Mouse (Mus musculus) ZHBTc4 (cell line): ENCODE data around the gene Rnf214.
A peak's percentile ranks its signal among the peaks of the same experiment; 100 is the strongest.
"Not testable (repeated sequence)": the region's sequence is repeated elsewhere in the genome, so short reads cannot be mapped to it uniquely, and the experiment has no call there.

Source experiments
- DNase-seq: peaks from one replicate; pipeline ENCODE4 v3.0.0-alpha.2; 2011; ENCODE audit warnings: low read depth, low spot score

Gene Rnf214

GRCm38 (mm10) chr9:45850528-45851155 lies 56.1 kb downstream of the Rnf214 start:
- DNase-seq, result no peak

- no peak for DNase-seq
Observed at GRCm38 (mm10) chr9:45849528-45850408, 56.9 kb downstream of the Rnf214 start.

DNA sequence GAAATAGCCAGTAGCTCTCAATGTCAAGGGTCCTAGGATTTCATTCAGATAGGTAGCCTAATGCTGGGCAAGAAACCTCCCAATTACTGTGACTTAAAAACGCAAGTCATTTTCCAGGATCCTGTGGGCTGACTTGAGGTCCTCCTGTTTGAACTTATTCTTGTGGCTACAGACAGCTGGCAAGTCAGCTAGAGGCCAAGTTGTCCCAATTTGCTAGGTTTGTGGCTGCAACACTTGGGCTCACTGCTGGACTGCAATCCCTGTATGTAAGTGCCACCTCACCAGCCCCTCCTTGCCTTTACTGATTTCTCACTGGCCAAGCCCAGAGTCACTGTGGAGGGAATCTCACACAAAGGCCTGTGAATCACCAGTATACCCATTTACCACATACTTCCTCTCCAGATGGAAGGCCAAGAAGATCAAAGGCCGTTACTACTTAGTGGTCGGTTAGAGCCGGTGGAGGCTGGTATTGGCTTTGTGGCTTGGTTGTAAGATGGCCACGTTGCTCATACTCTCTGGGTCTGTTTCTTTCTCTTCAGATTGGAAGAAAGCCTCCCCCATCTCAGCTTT lies 59.7 kb downstream of the Rnf214 start:
- DNase-seq, result peak; percentile 25

DNA sequence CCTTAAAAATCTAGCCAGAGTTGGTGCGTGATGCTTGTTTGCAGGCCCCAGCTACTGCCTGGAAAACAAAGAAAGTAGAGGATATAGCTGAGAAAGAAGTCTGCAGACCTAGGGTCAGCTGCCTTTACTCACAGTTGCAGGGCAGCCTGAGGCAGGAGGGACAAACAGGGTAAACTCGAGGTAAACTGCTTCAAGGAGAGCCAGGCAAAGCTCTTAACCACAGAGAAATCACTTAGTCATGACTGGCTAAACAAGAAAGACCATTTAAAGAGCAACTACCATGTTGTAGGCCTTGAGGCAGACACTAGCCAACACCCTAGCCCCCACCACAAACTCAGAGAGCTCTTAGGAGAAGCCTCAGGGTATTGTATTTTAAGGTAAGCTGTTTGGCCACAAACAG lies 60.5 kb downstream of the Rnf214 start:
- DNase-seq, result not testable (repeated sequence)

DNA sequence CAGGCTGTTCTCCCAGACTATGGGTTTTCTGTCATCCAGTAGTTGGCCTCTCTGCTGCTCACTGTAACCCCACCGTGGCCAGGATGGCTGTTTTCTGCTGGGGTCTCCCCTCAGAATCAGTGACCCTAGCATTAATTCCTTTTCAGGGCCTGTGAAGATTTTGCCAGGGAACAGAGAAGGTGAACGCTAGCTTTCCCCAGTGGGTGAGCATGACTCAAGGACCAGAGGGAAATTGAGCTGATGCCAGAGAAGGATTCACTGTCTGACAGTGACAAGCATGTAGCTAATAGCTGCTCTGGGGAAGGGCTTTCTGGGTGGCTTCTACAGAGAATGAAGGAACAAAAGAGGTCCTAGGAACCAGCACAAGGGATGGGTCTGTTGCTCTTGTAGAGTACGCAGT lies 61.2 kb downstream of the Rnf214 start:
- DNase-seq, result no peak

DNA sequence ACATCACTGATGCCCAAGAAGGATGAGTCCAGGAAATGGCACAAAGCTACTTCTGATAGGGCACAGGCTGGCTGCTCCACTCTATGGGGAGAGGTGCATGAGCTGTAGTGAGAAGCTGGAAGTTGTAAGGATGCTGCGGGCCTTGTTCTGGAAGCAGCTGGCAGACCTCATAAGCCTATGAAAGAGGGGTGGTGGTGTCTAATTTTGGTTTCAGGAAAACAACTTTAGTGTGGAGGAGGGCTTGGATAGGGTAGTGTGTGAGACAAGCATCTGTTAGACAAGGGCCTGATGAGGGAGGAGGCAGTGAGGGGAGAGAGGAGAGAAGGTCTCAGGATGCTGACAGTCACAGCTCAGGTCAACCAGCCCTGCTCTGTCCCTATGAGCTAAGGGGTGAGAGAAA lies 62.9 kb downstream of the Rnf214 start:
- no peak for DNase-seq

DNA sequence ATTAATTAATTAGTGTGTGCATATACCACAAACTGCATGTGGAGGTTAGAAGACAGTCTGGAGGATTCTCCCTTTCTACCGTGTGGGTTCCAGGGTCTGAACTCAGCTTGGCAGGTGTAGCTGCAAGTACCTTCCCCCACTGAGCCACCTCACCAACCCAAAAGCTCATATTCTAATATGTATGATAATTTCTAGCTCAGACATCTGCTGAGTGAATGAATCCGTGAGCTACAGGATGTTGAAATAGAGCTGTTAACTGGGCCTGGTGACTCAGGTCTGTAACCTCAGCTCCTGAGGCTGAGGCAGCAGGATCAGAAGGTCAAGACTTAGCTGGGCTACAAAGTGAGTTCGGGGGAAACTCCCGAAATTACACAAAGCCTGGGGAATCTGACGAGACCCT lies 63.7 kb downstream of the Rnf214 start:
- no peak for DNase-seq

DNA sequence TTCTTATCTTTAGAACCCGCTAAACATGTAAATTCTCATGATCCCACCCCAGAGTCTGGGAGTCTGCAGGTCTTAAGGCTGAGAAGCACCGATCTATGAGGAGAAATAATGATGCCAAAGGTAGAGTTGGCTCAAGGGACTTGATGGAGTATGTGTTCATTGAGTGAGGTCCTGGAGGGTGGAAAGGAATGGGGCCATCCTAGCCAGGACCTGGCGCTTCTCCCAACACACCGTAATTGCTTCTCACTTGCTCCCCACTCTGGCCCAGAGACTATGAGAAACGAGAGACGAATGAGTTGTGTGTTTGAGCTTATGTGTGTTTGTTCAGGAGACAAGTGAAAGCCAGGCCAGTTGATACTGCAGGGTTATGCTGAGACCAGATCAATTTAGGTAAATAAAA lies 65.3 kb downstream of the Rnf214 start:
- DNase-seq, result no peak

GRCm38 (mm10) chr9:45840331-45840730 lies 66.4 kb downstream of the Rnf214 start:
- no peak for DNase-seq

GRCm38 (mm10) chr9:45839982-45840300 lies 66.8 kb downstream of the Rnf214 start:
- DNase-seq, result no peak

- DNase-seq, result no peak
Observed at GRCm38 (mm10) chr9:45839139-45839981, 67.4 kb downstream of the Rnf214 start.

- DNase-seq, result peak; percentile 78
Observed at GRCm38 (mm10) chr9:45838434-45839138, 68.1 kb downstream of the Rnf214 start, which contains the start of gene Bace1. Bace1 (plus strand) TSS chr9:45838580.

DNA sequence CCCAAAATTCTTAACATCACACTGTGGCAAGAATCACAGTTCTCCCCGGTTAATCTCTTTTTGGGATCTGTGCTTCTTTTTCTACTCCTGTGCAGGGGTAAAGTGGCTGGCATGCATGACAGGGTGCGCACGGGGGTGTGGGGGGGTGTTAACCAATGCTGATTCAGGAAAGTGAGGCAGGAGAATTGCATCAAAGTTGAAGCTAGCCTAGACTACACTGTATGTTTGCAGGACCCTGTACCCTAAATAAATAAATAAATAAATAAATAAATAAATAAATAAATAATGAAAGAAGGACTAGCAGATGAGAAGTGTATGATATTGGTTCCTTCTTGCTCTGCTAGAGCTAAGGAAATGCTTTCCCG lies 68.7 kb downstream of the Rnf214 start:
- DNase-seq, result no peak

GRCm38 (mm10) chr9:45833461-45833860 lies 73.2 kb downstream of the Rnf214 start:
- peak; percentile 56 for DNase-seq

GRCm38 (mm10) chr9:45832898-45833297 lies 73.8 kb downstream of the Rnf214 start:
- DNase-seq, result no peak

- peak; percentile 97 for DNase-seq
Observed at GRCm38 (mm10) chr9:45829107-45829506, 77.6 kb downstream of the Rnf214 start.

DNA sequence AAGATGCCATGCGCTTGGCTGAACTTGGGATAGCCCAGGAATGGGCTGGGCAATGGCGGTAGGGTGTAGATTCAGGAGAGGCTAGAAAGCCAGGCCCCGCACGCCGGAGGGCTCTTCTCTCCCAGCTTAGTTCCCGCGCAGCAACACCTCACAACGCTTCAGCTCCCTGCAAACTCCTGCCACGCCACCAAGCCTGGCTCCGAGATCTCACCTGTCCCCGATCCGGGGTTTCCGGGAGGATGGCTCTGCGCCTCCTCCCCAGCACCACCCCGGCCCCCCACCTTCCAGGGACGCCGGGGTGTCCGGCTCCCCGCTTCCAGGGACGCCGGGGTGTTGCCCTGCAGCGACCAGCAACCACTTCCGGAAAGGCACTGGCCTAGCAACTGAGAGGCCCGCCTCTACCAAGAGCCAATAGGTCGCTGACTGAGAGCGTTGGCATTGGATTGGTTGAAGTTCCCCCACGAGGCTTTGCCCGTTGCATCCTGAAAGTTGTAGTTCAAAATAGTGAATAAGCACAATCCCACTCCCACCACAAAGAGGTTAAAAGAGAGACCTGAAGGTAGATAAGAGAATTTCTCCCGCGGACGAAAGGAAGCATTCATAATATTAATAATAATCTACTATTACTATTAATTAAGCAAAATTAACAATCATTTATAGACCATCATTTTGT lies 78.3 kb downstream of the Rnf214 start, which contains the start of gene Cep164:
TSS of gene Cep164 (minus strand) at position 401 of the 673 bp plus-strand sequence.
- DNase-seq, result peak; percentile 93

DNA sequence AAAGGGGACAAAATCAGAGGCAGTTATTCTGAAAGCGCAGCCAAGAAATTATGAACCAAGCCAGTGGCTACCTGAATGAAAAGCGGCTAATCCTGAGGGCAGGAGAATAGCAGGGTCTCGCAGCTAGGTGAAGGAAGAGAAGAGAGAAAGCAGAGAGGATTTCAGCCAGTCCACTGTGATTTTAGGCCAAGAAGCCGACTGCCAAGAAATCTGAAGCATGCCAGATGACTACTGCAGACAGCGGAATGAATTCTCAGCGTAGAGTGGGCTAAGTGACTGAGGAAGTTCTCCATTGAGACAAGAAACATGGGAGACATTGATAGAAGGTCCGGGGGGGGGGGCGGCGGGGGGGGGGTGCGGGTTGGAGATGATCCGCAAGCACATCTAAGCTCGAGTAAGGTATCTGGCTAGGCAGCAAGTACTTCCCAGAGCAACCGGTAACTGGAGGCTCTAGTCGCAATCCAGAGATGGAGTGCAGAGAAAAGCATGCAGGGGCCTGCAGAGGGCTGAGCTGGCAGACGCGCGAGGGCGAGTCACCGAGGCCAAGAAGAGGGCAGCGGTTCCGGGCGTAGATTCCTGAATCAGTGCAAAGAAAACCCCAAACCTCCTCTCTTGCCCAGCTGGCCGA lies 78.9 kb downstream of the Rnf214 start:
- no peak for DNase-seq

- no peak for DNase-seq
Observed at GRCm38 (mm10) chr9:45818406-45819011, 88.2 kb downstream of the Rnf214 start.

- DNase-seq, result peak; percentile 29
Observed at GRCm38 (mm10) chr9:45815525-45815924, 91.2 kb downstream of the Rnf214 start.
